In the genomic region with DNA sequence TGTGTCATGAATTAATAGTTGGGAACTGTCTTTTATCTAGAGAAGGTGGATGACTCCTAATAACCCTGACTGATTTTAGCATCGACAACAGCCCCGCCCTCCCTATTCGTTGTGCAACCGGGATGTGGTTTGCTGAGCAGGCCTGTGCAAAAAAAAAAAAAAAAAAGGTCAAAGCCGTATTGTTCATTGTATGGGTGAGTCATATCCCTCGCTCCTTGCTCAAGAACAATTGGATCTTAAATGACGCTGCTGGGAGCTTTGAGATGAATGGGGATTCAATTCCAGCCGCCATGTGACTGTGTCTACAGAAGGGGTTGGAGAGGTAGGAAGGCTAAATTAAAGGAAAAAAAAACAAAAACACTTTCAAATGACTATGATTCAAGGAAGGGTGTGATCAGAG, we compare ENCODE assay signal across 9 mouse cellular contexts.
DNase-seq lines count a peak whose midpoint lies in the region; ATAC-seq and TF ChIP-seq lines count a peak whose summit lies in the region.
"Had no signal": no experiment of that assay in that cellular context is flagged by ENCODE, and none has a peak within 500 bp of the region (broad histone marks: within the 10 kb centered on the region; RNA-seq: fewer than 3 reads in every experiment).

No protein-coding gene starts in this region.

- no peak for TF ChIP-seq EP300 in heart, postnatal 0 days (IDR thresholded peaks at IDR 0.05; ENCODE audit: low read depth)

- peaks cover 9% of the 10 kb centered on the region; the same call in 1 of the 2 replicates for H3K4me1 ChIP-seq in heart, postnatal 0 days (ENCODE audit: control insufficient read depth, insufficient read depth)
- no peaks in the 10 kb centered on the region for H3K4me1 ChIP-seq in midbrain, embryonic 15.5 days
- 0 out of 2 replicates have a peak, but pooled peaks cover 3% of the 10 kb centered on the region for H3K4me1 ChIP-seq in hindbrain, embryonic 12.5 days

- no peak overlapping the region for H3K4me2 ChIP-seq in heart, postnatal 0 days (ENCODE audit: low read depth, low read length)
- no peak overlapping the region for H3K4me2 ChIP-seq in midbrain, embryonic 15.5 days
- no peak overlapping the region for H3K4me2 ChIP-seq in hindbrain, embryonic 12.5 days (replicated peaks)
- H3K4me2 ChIP-seq: heart, embryonic 13.5 days; neural tube, embryonic 12.5 days had no signal

- ATAC-seq in heart, postnatal 0 days (ENCODE audit: insufficient read depth, low read depth): peak; percentile 62
- no peak for ATAC-seq in midbrain, embryonic 15.5 days (replicated peaks)
- no peak for ATAC-seq in hindbrain, embryonic 12.5 days (ENCODE audit: low FRiP score)

- no peak for TF ChIP-seq CTCF in heart, postnatal 0 days (IDR thresholded peaks at IDR 0.05; ENCODE audit: low read depth)

- no peak overlapping the region for H3K27ac ChIP-seq in heart, postnatal 0 days (ENCODE audit: low read depth)
- no peak overlapping the region for H3K27ac ChIP-seq in midbrain, embryonic 15.5 days
- no peak overlapping the region for H3K27ac ChIP-seq in hindbrain, embryonic 12.5 days
- H3K27ac ChIP-seq: heart, embryonic 13.5 days; neural tube, embryonic 12.5 days had no signal

- no peaks in the 10 kb centered on the region for H3K27me3 ChIP-seq in heart, postnatal 0 days (ENCODE audit: control insufficient read depth, insufficient read depth, low read length)
- no peaks in the 10 kb centered on the region for H3K27me3 ChIP-seq in midbrain, embryonic 15.5 days (replicated peaks)
- no peaks in the 10 kb centered on the region for H3K27me3 ChIP-seq in hindbrain, embryonic 12.5 days
- H3K27me3 ChIP-seq: heart, embryonic 13.5 days; neural tube, embryonic 12.5 days had no signal

- WGBS in heart, postnatal 0 days: 54% methylated on average over 8 of the region's 8 CpGs
- 21% methylated on average over 8 of the region's 8 CpGs for WGBS in midbrain, embryonic 15.5 days
- 22% methylated on average over 8 of the region's 8 CpGs for WGBS in hindbrain, embryonic 12.5 days

- H3K4me3 ChIP-seq in heart, postnatal 0 days (ENCODE audit: low read depth, low read length): no peak overlapping the region
- no peak overlapping the region for H3K4me3 ChIP-seq in midbrain, embryonic 15.5 days
- H3K4me3 ChIP-seq in hindbrain, embryonic 12.5 days: no peak overlapping the region
- H3K4me3 ChIP-seq: heart, embryonic 13.5 days; neural tube, embryonic 12.5 days had no signal

- H3K36me3 ChIP-seq in heart, postnatal 0 days (replicated peaks; ENCODE audit: control insufficient read depth, insufficient read depth, low read length): no peaks in the 10 kb centered on the region
- no peaks in the 10 kb centered on the region for H3K36me3 ChIP-seq in midbrain, embryonic 15.5 days (replicated peaks)
- H3K36me3 ChIP-seq in hindbrain, embryonic 12.5 days: no peaks in the 10 kb centered on the region
- H3K36me3 ChIP-seq: heart, embryonic 13.5 days; neural tube, embryonic 12.5 days had no signal

- no peak overlapping the region for H3K9ac ChIP-seq in heart, postnatal 0 days (replicated peaks; ENCODE audit: low read depth, low read length)
- H3K9ac ChIP-seq in midbrain, embryonic 15.5 days: no peak overlapping the region
- H3K9ac ChIP-seq in hindbrain, embryonic 12.5 days: no peak overlapping the region
- H3K9ac ChIP-seq: heart, embryonic 13.5 days; neural tube, embryonic 12.5 days had no signal

- DNase-seq in right cerebral cortex, adult 18-20 months: peak; percentile 9
- DNase-seq in right cerebral cortex, postnatal 10 days (ENCODE audit: low spot score in 2 of 2): no peak
- peak; percentile 27 for DNase-seq in T-cell, adult 2 months (ENCODE audit: low spot score)
- DNase-seq in heart, postnatal 0 days (ENCODE audit: low spot score): peak; percentile 38
- DNase-seq in retina, postnatal 1 day: peak; percentile 82

- no peaks in the 10 kb centered on the region for H3K9me3 ChIP-seq in heart, postnatal 0 days (replicated peaks; ENCODE audit: control insufficient read depth, low read length)
- no peaks in the 10 kb centered on the region for H3K9me3 ChIP-seq in midbrain, embryonic 15.5 days
- no peaks in the 10 kb centered on the region for H3K9me3 ChIP-seq in hindbrain, embryonic 12.5 days (replicated peaks)
- H3K9me3 ChIP-seq: heart, embryonic 13.5 days; neural tube, embryonic 12.5 days had no signal

Comparison
In these comparisons a context has a peak if more than half of its experiments do, and no peak if none do; other contexts are left out.
1. DNase-seq: peak in right cerebral cortex, adult 18-20 months (single experiment), T-cell, adult 2 months (single experiment), heart, postnatal 0 days (single experiment) and retina, postnatal 1 day (single experiment); none in right cerebral cortex, postnatal 10 days (0 of 2).